Mouse (Mus musculus) B cell, adult 62 days (primary cell): ENCODE results near the gene P3h3. TPM values are rescaled to one million over a fixed set of nuclear protein-coding genes. Genes with fewer than 3 reads are reported as not detected.

Experiments
- total RNA-seq: library from RNA; stranded (reverse); gene quantifications from 4 replicates; pipeline ENCODE4 v1.2.4, GENCODE M21; 2023

The P3h3 gene
- total RNA-seq, result not detected in 4 replicates

DNA sequence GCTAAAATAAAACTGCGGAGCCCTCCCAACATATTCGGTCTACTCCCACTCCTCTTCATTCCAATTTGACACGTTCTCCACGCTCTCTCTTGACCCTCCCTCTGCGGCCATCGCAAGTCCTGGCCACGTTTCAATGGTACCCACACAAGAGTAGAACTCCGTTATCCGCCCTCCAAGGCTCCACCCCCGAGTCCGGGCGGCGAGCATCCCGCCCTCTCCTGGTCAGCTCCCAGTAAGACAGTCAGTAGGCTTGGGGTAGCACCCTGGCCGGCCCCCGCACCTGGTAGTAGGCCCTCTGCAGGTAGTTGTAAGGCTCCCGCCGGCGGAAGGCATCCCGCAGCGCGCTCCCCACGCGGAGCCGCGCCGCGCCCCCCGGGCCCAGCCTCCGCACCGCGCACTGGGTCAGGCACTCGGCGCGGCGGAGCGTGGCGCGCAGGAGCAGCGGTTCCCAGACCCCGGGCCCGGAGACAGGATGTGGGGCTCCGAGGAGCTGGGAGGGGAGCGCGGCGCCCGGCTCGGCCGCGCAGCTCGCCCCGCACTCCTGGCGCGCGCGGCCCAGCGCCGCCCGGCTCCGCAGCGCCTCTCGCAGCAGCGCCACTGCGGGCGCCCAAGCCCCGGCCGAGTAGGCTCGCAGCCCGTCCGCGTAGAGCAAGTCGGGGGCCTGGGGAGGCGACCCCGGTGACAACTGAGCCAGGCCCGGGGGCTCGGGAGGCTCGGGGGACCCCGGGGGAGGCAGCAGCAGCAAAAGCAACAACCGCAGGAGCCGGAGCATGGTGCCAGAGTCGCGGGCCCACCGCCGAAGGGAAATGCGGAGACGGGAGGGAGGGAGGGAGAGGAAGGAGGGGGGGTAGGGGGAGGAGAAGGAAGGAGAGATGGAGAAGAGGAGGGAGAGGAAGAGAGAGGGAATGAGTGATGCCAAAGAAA lies at the start of gene P3h3:
Gene P3h3, minus strand, starts transcription at position 837 of the 924 bp plus-strand sequence.

GRCm38 (mm10) chr6:124887986-124888385 lies 30.4 kb upstream of the P3h3 start, which contains the start of gene Cd4:
TSS of gene Cd4 (minus strand) at chr6:124888221.

GRCm38 (mm10) chr6:124863658-124864298 lies 6.2 kb upstream of the P3h3 start, which contains the start of gene Gpr162:
TSS of gene Gpr162 (minus strand) at chr6:124863983.

GRCm38 (mm10) chr6:124840241-124841167 lies 17.0 kb downstream of the P3h3 start, which contains the start of gene Gnb3:
TSS of gene Gnb3 (minus strand) at chr6:124840275.

GRCm38 (mm10) chr6:124828868-124829798 lies 28.4 kb downstream of the P3h3 start, which contains the start of the genes Usp5 and Cdca3:
TSS of gene Usp5 (minus strand) at chr6:124829484.
TSS of gene Cdca3 (plus strand) at chr6:124829547.

DNA sequence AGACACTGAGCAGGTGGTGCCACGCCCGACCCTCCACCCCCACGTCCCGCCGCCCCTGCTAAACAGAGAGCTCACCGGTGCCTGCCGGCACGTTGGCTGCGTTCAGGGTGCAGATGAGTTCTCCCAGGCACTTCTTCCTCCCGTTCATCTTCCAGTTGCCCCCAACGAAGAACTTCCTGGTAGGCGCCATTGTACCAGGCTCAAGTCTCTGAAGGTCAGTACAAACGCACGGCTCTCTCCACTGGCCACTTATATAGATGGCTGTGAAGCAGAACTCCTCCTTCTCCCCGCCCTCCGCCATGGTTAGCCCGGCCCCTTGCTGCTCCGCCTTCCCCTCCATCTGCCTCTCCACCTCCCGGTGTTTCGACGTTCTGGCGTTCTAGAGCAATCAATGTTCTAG lies 43.6 kb downstream of the P3h3 start, which contains the start of gene Tpi1:
Gene Tpi1, minus strand, starts transcription at position 364 of the 400 bp plus-strand sequence.

GRCm38 (mm10) chr6:124808358-124809012 lies 49.1 kb downstream of the P3h3 start, which contains the start of gene Spsb2:
TSS of gene Spsb2 (plus strand) at chr6:124808661.

Other genes starting within 250 kb of the P3h3 start
- not detected in 4 replicates for gene C1s2, start 221.7 kb downstream of the P3h3 start, total RNA-seq
- 42.2 to 48.8 TPM (median 45.2 TPM) in 4 replicates for gene Lpcat3, start 194.7 kb downstream of the P3h3 start, total RNA-seq
- gene Emg1, start 145.6 kb downstream of the P3h3 start, total RNA-seq, result 115 to 118 TPM (median 117 TPM) in 4 replicates
- 203 to 223 TPM (median 208 TPM) in 4 replicates for gene Phb2, start 145.4 kb downstream of the P3h3 start, total RNA-seq
- gene Ptpn6, start 119.0 kb downstream of the P3h3 start, total RNA-seq, result 539 to 564 TPM (median 559 TPM) in 4 replicates
- gene Grcc10, start 116.4 kb downstream of the P3h3 start, total RNA-seq, result 241 to 258 TPM (median 254 TPM) in 4 replicates
- not detected in 4 replicates for gene Gm45234, start 101.7 kb downstream of the P3h3 start, total RNA-seq
- gene Atn1, start 101.2 kb downstream of the P3h3 start, total RNA-seq, result 25.6 to 34.0 TPM (median 29.7 TPM) in 4 replicates
- gene Eno2, start 88.1 kb downstream of the P3h3 start, total RNA-seq, result 3.8 to 9.2 TPM (median 6.2 TPM) in 4 replicates
- gene Lrrc23, start 78.0 kb downstream of the P3h3 start, total RNA-seq, result 3.5 to 6.6 TPM (median 4.1 TPM) in 4 replicates
- gene Spsb2, start 49.1 kb downstream of the P3h3 start, total RNA-seq, result 6.7 to 7.2 TPM (median 6.9 TPM) in 4 replicates
- gene Tpi1, start 43.5 kb downstream of the P3h3 start, total RNA-seq, result 52.3 to 60.9 TPM (median 55.2 TPM) in 4 replicates
- 76.6 to 80.7 TPM (median 78.4 TPM) in 4 replicates for gene Usp5, start 28.3 kb downstream of the P3h3 start, total RNA-seq
- gene Cdca3, start 28.2 kb downstream of the P3h3 start, total RNA-seq, result 1.0 to 3.3 TPM (median 1.9 TPM) in 4 replicates
- not detected in 4 replicates for gene Gnb3, start 17.5 kb downstream of the P3h3 start, total RNA-seq
- gene Gpr162, start 6.2 kb upstream of the P3h3 start, total RNA-seq, result 0.36 to 1.1 TPM (median 0.58 TPM) in 4 replicates
- 0.63 to 1.4 TPM (median 1.1 TPM) in 4 replicates for gene Cd4, start 30.5 kb upstream of the P3h3 start, total RNA-seq
- gene Lag3, start 54.0 kb upstream of the P3h3 start, total RNA-seq, result 0.29 to 0.66 TPM (median 0.52 TPM) in 4 replicates
- 43.8 to 58.5 TPM (median 52.8 TPM) in 4 replicates for gene Ptms, start 62.4 kb upstream of the P3h3 start, total RNA-seq
- gene Mlf2, start 73.6 kb upstream of the P3h3 start, total RNA-seq, result 93.4 to 104 TPM (median 97.7 TPM) in 4 replicates
- 42.7 to 58.0 TPM (median 49.0 TPM) in 4 replicates for gene Cops7a, start 107.8 kb upstream of the P3h3 start, total RNA-seq
- gene Pianp, start 138.9 kb upstream of the P3h3 start, total RNA-seq, result 1.0 to 4.5 TPM in 2 of 4 replicates, not detected in the others
- 94.5 to 101 TPM (median 96.3 TPM) in 4 replicates for gene Zfp384, start 151.4 kb upstream of the P3h3 start, total RNA-seq
- gene Ing4, start 182.0 kb upstream of the P3h3 start, total RNA-seq, result 77.2 to 90.6 TPM (median 81.6 TPM) in 4 replicates
- gene Acrbp, start 191.9 kb upstream of the P3h3 start, total RNA-seq, result 11.0 to 13.7 TPM (median 11.4 TPM) in 4 replicates
- 13.3 to 16.6 TPM (median 16.0 TPM) in 4 replicates for gene Lpar5, start 210.2 kb upstream of the P3h3 start, total RNA-seq
- 351 to 392 TPM (median 375 TPM) in 4 replicates for gene Chd4, start 238.2 kb upstream of the P3h3 start, total RNA-seq